ENCODE assay signal across 11 mouse cellular contexts in the genomic region with DNA sequence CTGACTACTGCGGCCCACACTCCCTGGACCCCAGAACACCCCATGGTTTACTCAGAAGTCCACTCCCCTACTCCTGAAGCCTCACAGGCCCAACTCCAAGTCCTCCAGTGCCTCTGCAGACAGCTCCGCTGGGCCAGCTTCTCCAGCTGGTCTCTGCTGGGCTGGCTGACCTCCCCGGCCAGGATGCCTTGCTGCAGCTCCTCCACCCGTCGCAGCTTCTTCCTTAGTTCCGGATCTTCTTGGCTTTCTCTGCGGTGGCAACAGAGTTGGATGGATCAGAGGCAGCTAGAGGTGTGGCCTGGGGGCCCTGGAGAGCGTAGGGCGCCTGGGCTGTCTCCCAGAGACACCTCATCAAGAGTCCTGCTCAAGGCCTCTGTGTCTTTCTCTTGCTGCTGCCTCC. TPM values are rescaled to one million over a fixed set of nuclear protein-coding genes. Genes with fewer than 3 reads are reported as not detected.
DNase-seq lines count a peak whose midpoint lies in the region; ATAC-seq lines count a peak whose summit lies in the region.
"Had no signal": no experiment of that assay in that cellular context is flagged by ENCODE, and none has a peak within 500 bp of the region (broad histone marks: within the 10 kb centered on the region; RNA-seq: fewer than 3 reads in every experiment).

No protein-coding gene starts in this region.

- ATAC-seq in erythroblast, adult 5-6 weeks (replicated peaks; ENCODE audit: low FRiP score, poor library complexity, severe bottlenecking): peak; percentile 51; the same call in 1 of the 2 replicates
- ATAC-seq: CD4-positive, CD25-positive, alpha-beta regulatory T cell, adult 4 months; inflammation-experienced regulatory T-cells, adult 6 months; midbrain, embryonic 13.5 days had no signal

- intact Hi-C loops in left cerebral cortex, postnatal 4 days (cut with DNase I): no loop called here
- intact Hi-C loops in left cerebral cortex, postnatal 36 days (cut with DNase I): no loop called here

- peak; percentile 93 for DNase-seq in heart, adult 11 months
- no peak for DNase-seq in heart, adult 8-10 months (ENCODE audit: low spot score)
- DNase-seq in left cerebral cortex, postnatal 4 days: peak; percentile 48
- no peak for DNase-seq in left cerebral cortex, postnatal 36 days (ENCODE audit: low spot score in 2 of 2)
- peak; percentile 12 for DNase-seq in brain, adult 2 months (ENCODE audit: low read depth, low spot score)
- no peak for DNase-seq in natural killer cell, adult 2 months (ENCODE audit: low spot score in 2 of 2)
- no peak for DNase-seq in left cerebral cortex, adult 18-20 months (ENCODE audit: low spot score in 2 of 2)

RNA-seq across cellular contexts. Expression of gene Tmem56, which starts 32.9 kb away (rescaled TPM):
- 1 to 10 TPM; 1.2 to 2.7 (median 2.0) TPM for total RNA-seq in heart, adult 8-10 months (2022)
- 10 to 100 TPM; 17.2 to 19.2 TPM for total RNA-seq in left cerebral cortex, postnatal 4 days (2021)
- total RNA-seq in left cerebral cortex, postnatal 36 days (2021): 10 to 100 TPM; 46.0 to 47.0 TPM
- 11.0 and 16.3 TPM in 2 replicates for total RNA-seq in erythroblast, adult 5-6 weeks (2015; ENCODE audit: low replicate concordance)
- total RNA-seq in erythroblast, adult 5-6 weeks (2017; ENCODE audit: low replicate concordance): 14.1 and 16.7 TPM in 2 replicates
- 10 to 100 TPM; 48.2 to 48.6 TPM for total RNA-seq in left cerebral cortex, adult 18-20 months (2021)

RNA-seq across cellular contexts. Expression of gene Alg14, which starts 41.5 kb away (rescaled TPM):
- 10 to 100 TPM in 2 of 4 experiments, 1 to 10 TPM in 2; 7.5 to 12.4 (median 10.9) TPM for total RNA-seq in heart, adult 8-10 months (2022)
- 10 to 100 TPM; 17.9 to 22.0 TPM for total RNA-seq in left cerebral cortex, postnatal 4 days (2021)
- total RNA-seq in left cerebral cortex, postnatal 36 days (2021): 10 to 100 TPM; 12.8 to 13.8 TPM
- 0.84 and 3.1 TPM in 2 replicates for total RNA-seq in erythroblast, adult 5-6 weeks (2015; ENCODE audit: low replicate concordance)
- total RNA-seq in erythroblast, adult 5-6 weeks (2017; ENCODE audit: low replicate concordance): 1.8 and 3.1 TPM in 2 replicates
- 10 to 100 TPM; 12.1 to 14.4 TPM for total RNA-seq in left cerebral cortex, adult 18-20 months (2021)

Comparison
In these comparisons a context has a peak if more than half of its experiments do, and no peak if none do; other contexts are left out.
1. DNase-seq: peak in heart, adult 11 months (single experiment), left cerebral cortex, postnatal 4 days (single experiment) and brain, adult 2 months (single experiment); none in heart, adult 8-10 months (single experiment), left cerebral cortex, postnatal 36 days (0 of 2), natural killer cell, adult 2 months (0 of 2) and left cerebral cortex, adult 18-20 months (0 of 2).